Mouse (Mus musculus): ENCODE results near the gene Gm20388. TPM values are rescaled to one million over a fixed set of nuclear protein-coding genes. Genes with fewer than 3 reads are reported as not detected.

Gm20388 gene
- total and polyA plus RNA-seq, 2 experiments from 2014 or later: 51.3 TPM; not detected in 1

DNA sequence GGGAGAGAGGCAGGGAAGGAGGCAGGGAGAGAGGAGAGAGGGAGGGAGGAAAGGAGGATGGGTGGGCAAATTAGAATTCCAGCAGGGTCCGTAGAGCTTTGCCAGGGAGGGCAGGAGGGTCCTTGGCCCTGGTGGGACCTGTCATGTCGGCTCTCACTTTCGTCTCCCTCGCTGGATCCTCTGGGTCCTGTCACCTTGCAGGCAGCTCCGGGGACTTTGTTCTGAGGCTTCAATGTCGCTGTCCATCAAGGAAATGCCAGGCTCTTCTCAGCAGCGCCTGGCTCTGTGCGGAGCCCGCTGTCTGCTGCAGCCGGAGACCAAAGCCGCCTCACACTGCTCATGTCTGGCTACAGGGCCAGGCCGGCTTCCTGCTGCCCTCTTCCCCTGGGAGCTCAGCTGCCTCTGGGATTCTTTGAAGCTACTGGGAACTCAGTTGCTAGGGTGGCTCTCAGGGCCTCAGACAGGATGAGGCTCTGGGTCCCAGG, 896.2 kb downstream of the Gm20388 start:
- no peak for TF ChIP-seq CTCF (IDR thresholded peaks at IDR 0.05; ENCODE audit: low read depth)
- Histone ChIP-seq H3K4me2 (ENCODE audit: low read depth) (no peak overlapping the region), H3K4me1 (ENCODE audit: insufficient read depth) (no peaks in the 10 kb centered on the region), H3K27ac (ENCODE audit: low read depth, low read length) (no peak overlapping the region), H3K27me3 (ENCODE audit: insufficient read depth, low read length) (no peaks in the 10 kb centered on the region), H3K9me3 (ENCODE audit: low read length) (no peaks in the 10 kb centered on the region), H3K9ac (no peak overlapping the region), H3K36me3 (ENCODE audit: insufficient read depth) (no peaks in the 10 kb centered on the region), H3K4me3 (ENCODE audit: low read depth, low read length) (no peak overlapping the region)
- DNase-seq (no peak), ATAC-seq (no peak)
- WGBS: 57% methylated on average over 12 of the region's 12 CpGs

DNA sequence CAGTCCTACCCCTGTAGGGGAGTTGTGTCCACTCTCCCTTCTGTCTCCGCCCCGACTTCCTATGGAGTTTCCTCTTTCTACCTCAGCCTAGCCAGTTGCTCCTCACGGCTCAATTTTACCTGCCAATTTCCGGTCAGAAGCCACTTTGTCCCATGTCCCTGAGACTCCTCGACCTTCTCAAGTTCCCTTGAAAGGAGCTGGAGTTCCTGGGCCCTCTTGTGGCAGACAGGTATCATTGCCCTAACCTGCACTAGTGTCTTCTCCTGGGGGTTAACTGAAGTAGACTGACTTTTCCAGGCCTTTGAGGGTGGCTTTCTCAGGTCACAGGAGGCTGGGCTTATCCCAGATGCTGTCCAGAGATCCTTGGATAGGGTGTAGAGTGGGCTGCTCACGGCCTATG, 897.1 kb downstream of the Gm20388 start:
- WGBS: 56% methylated on average over 6 of the region's 6 CpGs

DNA sequence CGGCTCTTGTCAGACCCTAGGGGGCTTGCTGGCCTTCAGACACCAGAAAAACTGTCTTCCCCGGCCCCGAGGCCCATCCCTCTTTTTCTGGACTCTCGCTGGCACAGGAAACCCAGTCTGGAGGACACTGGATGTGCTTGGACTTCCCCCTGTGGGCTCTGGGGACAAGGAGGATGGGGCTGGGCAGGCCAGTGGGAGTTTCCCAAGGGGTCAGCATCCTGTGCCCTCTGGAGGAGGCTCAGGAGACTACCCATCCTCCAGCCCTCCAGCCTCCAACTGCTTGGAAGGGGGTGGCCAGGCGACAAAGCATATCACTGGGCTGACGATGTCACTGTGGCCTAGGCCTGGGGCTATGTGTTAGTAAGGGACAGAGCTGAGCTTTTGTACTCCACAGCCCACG, 898.4 kb downstream of the Gm20388 start:
- no peaks in the 10 kb centered on the region for H3K36me3 ChIP-seq (ENCODE audit: insufficient read depth)
- H3K27me3 ChIP-seq (ENCODE audit: insufficient read depth, low read length): no peaks in the 10 kb centered on the region
- no peaks in the 10 kb centered on the region for H3K4me1 ChIP-seq (ENCODE audit: insufficient read depth)
- DNase-seq (no peak), ATAC-seq (no peak)
- TF ChIP-seq CTCF (IDR thresholded peaks at IDR 0.05; ENCODE audit: low read depth): no peak
- H3K4me2 ChIP-seq (ENCODE audit: low read depth): no peak overlapping the region
- no peak overlapping the region for H3K4me3 ChIP-seq (ENCODE audit: low read depth, low read length)
- WGBS: 63% methylated on average over 7 of the region's 7 CpGs
- H3K9ac ChIP-seq: no peak overlapping the region
- H3K27ac ChIP-seq (ENCODE audit: low read depth, low read length): no peak overlapping the region
- H3K9me3 ChIP-seq (ENCODE audit: low read length): no peaks in the 10 kb centered on the region

More for the DNA sequence above, 897.1 kb downstream of the Gm20388 start:
- Histone ChIP-seq H3K27ac (ENCODE audit: low read depth, low read length) (no peak overlapping the region), H3K27me3 (ENCODE audit: insufficient read depth, low read length) (no peaks in the 10 kb centered on the region), H3K4me2 (ENCODE audit: low read depth) (no peak overlapping the region), H3K36me3 (ENCODE audit: insufficient read depth) (no peaks in the 10 kb centered on the region), H3K9me3 (ENCODE audit: low read length) (no peaks in the 10 kb centered on the region), H3K4me3 (ENCODE audit: low read depth, low read length) (no peak overlapping the region), H3K4me1 (ENCODE audit: insufficient read depth) (no peaks in the 10 kb centered on the region), H3K9ac (no peak overlapping the region)
- TF ChIP-seq CTCF (IDR thresholded peaks at IDR 0.05; ENCODE audit: low read depth): peak; percentile 60
- no peak for ATAC-seq
- no peak for DNase-seq

DNA sequence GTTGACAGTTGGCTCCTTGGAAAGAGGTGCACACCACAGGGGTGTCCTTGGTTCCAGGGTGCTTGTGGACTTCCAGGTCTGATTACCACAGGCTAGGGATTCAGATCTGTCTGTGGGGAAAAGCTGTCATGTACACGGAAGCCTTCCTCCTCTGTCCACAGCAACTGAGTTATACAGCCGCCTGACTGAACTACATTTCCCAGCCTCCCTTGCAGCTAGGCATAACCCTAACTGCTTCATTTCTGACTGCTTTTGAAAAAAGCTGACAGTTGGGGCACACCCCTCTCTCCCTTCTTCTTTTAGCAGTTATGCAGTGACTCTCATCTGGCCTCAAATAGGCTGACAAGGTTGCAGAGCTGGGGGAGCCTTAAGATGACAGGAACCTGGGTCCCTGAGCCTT, 901.3 kb downstream of the Gm20388 start:
- Histone ChIP-seq H3K4me3 (ENCODE audit: low read depth, low read length) (no peak overlapping the region), H3K27ac (ENCODE audit: low read depth, low read length) (no peak overlapping the region), H3K4me1 (ENCODE audit: insufficient read depth) (no peaks in the 10 kb centered on the region), H3K36me3 (ENCODE audit: insufficient read depth) (no peaks in the 10 kb centered on the region), H3K9ac (no peak overlapping the region), H3K4me2 (ENCODE audit: low read depth) (no peak overlapping the region), H3K9me3 (ENCODE audit: low read length) (no peaks in the 10 kb centered on the region), H3K27me3 (ENCODE audit: insufficient read depth, low read length) (no peaks in the 10 kb centered on the region)
- WGBS: 83% methylated on average over 2 of the region's 2 CpGs
- ATAC-seq (no peak), DNase-seq (no peak)
- no peak for TF ChIP-seq CTCF (IDR thresholded peaks at IDR 0.05; ENCODE audit: low read depth)

DNA sequence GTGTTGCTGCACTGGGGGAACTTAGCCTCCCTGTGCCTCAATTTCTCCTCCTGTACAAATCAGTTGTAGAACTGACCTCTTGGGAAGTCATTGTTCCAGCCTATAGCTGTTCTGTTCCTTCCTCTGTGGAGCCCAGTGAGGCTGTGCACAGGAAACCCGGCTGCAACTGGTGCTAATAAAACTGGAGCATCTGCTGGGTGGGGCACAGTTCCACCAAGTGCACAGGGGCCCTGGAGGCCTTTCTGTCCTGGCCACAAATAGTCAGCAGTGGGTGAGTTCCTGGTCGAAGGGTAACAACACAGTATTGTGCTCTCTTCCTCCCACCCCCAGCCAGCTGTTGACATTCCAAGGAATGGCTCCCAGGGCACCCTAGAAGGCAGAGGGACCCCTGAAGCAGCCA, 902.4 kb downstream of the Gm20388 start:
- WGBS: 91% methylated on average over 2 of the region's 2 CpGs

DNA sequence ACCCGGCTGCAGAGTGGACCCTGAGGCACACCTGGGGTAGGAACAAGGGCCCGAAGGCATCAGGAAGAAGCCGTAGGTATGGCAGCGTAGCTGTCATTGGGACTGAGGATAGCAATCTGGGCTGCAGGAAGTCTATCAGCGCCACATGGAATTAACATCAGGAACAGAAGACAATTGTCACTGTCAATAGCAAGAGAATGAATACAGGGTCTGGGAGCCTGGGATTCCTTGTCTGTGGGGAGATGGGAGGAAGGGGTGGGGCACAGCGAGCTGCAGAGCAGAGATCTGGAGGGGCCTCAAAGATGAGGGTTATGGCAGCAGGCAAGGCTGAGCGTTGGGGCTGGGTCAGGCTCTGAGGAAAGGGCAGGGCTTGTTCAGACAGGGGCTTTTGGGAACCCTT, 903.2 kb downstream of the Gm20388 start:
- no peaks in the 10 kb centered on the region for H3K4me1 ChIP-seq (ENCODE audit: insufficient read depth)
- 83% methylated on average over 7 of the region's 7 CpGs for WGBS
- TF ChIP-seq CTCF (IDR thresholded peaks at IDR 0.05; ENCODE audit: low read depth): no peak
- H3K27ac ChIP-seq (ENCODE audit: low read depth, low read length): no peak overlapping the region
- H3K9ac ChIP-seq: no peak overlapping the region
- H3K27me3 ChIP-seq (ENCODE audit: insufficient read depth, low read length): no peaks in the 10 kb centered on the region
- no peaks in the 10 kb centered on the region for H3K36me3 ChIP-seq (ENCODE audit: insufficient read depth)
- H3K4me2 ChIP-seq (ENCODE audit: low read depth): no peak overlapping the region
- no peak overlapping the region for H3K4me3 ChIP-seq (ENCODE audit: low read depth, low read length)
- no peak for ATAC-seq
- DNase-seq: no peak
- no peaks in the 10 kb centered on the region for H3K9me3 ChIP-seq (ENCODE audit: low read length)

More for the DNA sequence above, 902.4 kb downstream of the Gm20388 start:
- TF ChIP-seq CTCF (IDR thresholded peaks at IDR 0.05; ENCODE audit: low read depth): no peak
- Histone ChIP-seq H3K9me3 (ENCODE audit: low read length) (no peaks in the 10 kb centered on the region), H3K27ac (ENCODE audit: low read depth, low read length) (no peak overlapping the region), H3K4me2 (ENCODE audit: low read depth) (no peak overlapping the region), H3K4me1 (ENCODE audit: insufficient read depth) (no peaks in the 10 kb centered on the region), H3K36me3 (ENCODE audit: insufficient read depth) (no peaks in the 10 kb centered on the region), H3K9ac (no peak overlapping the region), H3K4me3 (ENCODE audit: low read depth, low read length) (no peak overlapping the region), H3K27me3 (ENCODE audit: insufficient read depth, low read length) (no peaks in the 10 kb centered on the region)
- no peak for ATAC-seq
- no peak for DNase-seq

DNA sequence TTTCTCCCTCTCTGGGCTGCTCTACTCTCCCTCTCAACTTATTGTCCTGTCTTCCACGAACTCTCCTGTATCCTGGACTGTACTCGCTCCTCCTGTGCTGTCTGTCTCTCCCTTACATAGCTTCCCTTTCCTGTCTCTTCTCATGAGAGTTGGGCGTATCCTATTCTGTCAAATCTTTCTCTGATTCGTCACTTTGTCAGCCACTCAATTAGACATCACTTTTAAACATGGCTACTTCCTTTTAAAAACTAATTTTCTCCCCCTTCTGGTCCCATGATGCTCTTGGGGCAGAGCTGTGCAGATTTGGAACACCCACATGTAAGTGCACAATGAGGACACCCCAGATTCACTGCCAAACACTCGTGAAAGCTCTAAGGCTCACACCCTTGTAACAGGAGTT, 905.7 kb downstream of the Gm20388 start:
- no peak for DNase-seq

DNA sequence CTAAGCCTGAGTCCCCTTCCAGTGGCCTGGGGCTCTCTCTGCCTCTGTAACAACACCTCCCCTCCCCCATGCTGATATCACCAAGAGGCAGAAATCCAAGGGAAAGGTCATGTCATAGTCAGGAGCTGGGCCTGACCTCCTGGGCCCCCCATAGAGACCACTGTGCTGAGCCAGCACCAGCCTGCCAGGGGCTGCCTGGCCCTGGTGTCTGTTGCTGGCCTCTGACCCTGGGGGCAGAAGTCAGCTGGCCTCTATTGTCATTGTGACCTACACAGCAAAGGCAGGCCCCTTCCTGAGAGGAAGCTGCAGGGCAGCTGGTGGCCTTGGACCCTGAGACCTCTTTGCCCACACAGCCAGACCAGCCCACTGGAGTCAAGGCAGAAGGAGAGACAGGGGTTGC, 909.3 kb downstream of the Gm20388 start:
- Histone ChIP-seq H3K27me3 (ENCODE audit: insufficient read depth, low read length) (no peaks in the 10 kb centered on the region), H3K36me3 (ENCODE audit: insufficient read depth) (no peaks in the 10 kb centered on the region), H3K4me3 (ENCODE audit: low read depth, low read length) (no peak overlapping the region), H3K27ac (ENCODE audit: low read depth, low read length) (no peak overlapping the region), H3K9ac (no peak overlapping the region), H3K9me3 (ENCODE audit: low read length) (no peaks in the 10 kb centered on the region), H3K4me1 (ENCODE audit: insufficient read depth) (no peaks in the 10 kb centered on the region), H3K4me2 (ENCODE audit: low read depth) (no peak overlapping the region)
- ATAC-seq (no peak), DNase-seq (no peak)
- TF ChIP-seq CTCF (IDR thresholded peaks at IDR 0.05; ENCODE audit: low read depth): no peak

More for the DNA sequence above, 905.7 kb downstream of the Gm20388 start:
- Histone ChIP-seq H3K27me3 (ENCODE audit: insufficient read depth, low read length) (no peaks in the 10 kb centered on the region), H3K27ac (ENCODE audit: low read depth, low read length) (no peak overlapping the region), H3K4me1 (ENCODE audit: insufficient read depth) (no peaks in the 10 kb centered on the region), H3K36me3 (ENCODE audit: insufficient read depth) (no peaks in the 10 kb centered on the region), H3K4me2 (ENCODE audit: low read depth) (no peak overlapping the region), H3K4me3 (ENCODE audit: low read depth, low read length) (no peak overlapping the region), H3K9ac (no peak overlapping the region), H3K9me3 (ENCODE audit: low read length) (no peaks in the 10 kb centered on the region)
- 81% methylated on average over 5 of the region's 5 CpGs for WGBS
- no peak for TF ChIP-seq CTCF (IDR thresholded peaks at IDR 0.05; ENCODE audit: low read depth)
- ATAC-seq: no peak

Data from forebrain, postnatal 0 days (tissue).